Mouse (Mus musculus) heart, postnatal 0 days (tissue): ENCODE results near the gene Flnb. TPM values are rescaled to one million over a fixed set of nuclear protein-coding genes. Genes with fewer than 3 reads are reported as not detected.

ENCODE experiments used
- ATAC-seq: fragments of 200-750 bp; cut with Nextera tagmentation; 2 replicates; pipeline ENCODE4 v1.8.0; 2017; ENCODE audit warnings: low read depth, moderate number of reproducible peaks, moderate library complexity; ENCODE audit not compliant: insufficient read depth
- DNase-seq: peaks from one replicate; pipeline ENCODE4 v3.0.0-alpha.2; 2016; ENCODE audit warnings: low spot score
- H3K27ac ChIP-seq: fragments of 300-500 bp; sonication (generic); 2 replicates; pipeline ENCODE4 v1.5.1; 2014; ENCODE audit warnings: low read depth, mild to moderate bottlenecking
- H3K27me3 ChIP-seq: fragments of 300-500 bp; sonication (generic); 2 replicates; pipeline ENCODE4 v1.6.1; 2014; ENCODE audit warnings: low read length, mixed read lengths; ENCODE audit not compliant: control insufficient read depth, insufficient read depth
- H3K36me3 ChIP-seq: fragments of 300-500 bp; sonication (generic); replicated peaks from 2 replicates; pipeline ENCODE4 v1.6.1; 2014; ENCODE audit warnings: low read length, mixed read lengths; ENCODE audit not compliant: control insufficient read depth, insufficient read depth
- H3K4me1 ChIP-seq: fragments of 300-500 bp; sonication (generic); 2 replicates; pipeline ENCODE4 v1.6.1; 2014; ENCODE audit warnings: antibody characterized with exemption; ENCODE audit not compliant: control insufficient read depth, insufficient read depth
- H3K4me2 ChIP-seq: fragments of 300-500 bp; sonication (generic); 2 replicates; pipeline ENCODE4 v1.6.1; 2014; ENCODE audit warnings: low read depth, mild to moderate bottlenecking, low read length, moderate library complexity
- H3K4me3 ChIP-seq: fragments of 300-500 bp; sonication (generic); 2 replicates; pipeline ENCODE4 v1.5.1; 2014; ENCODE audit warnings: low read depth, low read length
- H3K9ac ChIP-seq: fragments of 300-500 bp; sonication (generic); replicated peaks from 2 replicates; pipeline ENCODE4 v1.6.1; 2014; ENCODE audit warnings: low read depth, low read length, mixed read lengths
- H3K9me3 ChIP-seq: fragments of 300-500 bp; sonication (generic); replicated peaks from 2 replicates; pipeline ENCODE4 v1.6.1; 2016; ENCODE audit warnings: low read length; ENCODE audit not compliant: control insufficient read depth
- CTCF ChIP-seq: IDR thresholded peaks from 2 replicates; pipeline ENCODE4 v1.5.1; 2016; ENCODE audit warnings: antibody characterized with exemption, control low read depth, low read depth
- EP300 ChIP-seq: IDR thresholded peaks from 2 replicates; pipeline ENCODE4 v1.6.1; 2016; ENCODE audit warnings: antibody characterized with exemption, low read depth
- WGBS: fragments of 180-500 bp; shearing (Covaris S2); extraction: QIAGEN DNeasy Blood & Tissue Kit; methylation state at CpG from one replicate; pipeline ENCODE4 v1.1.7; 2014; 5-methylcytosine and 5-hydroxymethylcytosine counted together
- polyA plus RNA-seq: library from polyadenylated mRNA; unstranded; fragments of >200 nt; fragmentation: Nextera tagmentation; extraction: Ambion mirVana; gene quantifications from 2 replicates; pipeline ENCODE4 v1.2.1, GENCODE M21; 2015
- total RNA-seq: library from RNA; depleted of rRNA; stranded (reverse); fragments of >200 nt; gene quantifications from 2 replicates; pipeline ENCODE4 v1.2.3, GENCODE M21; 2014; ENCODE audit warnings: low replicate concordance

Gene Flnb
- total and polyA plus RNA-seq, 2 experiments from 2014 or later = 4.0 to 40.7 TPM

DNA sequence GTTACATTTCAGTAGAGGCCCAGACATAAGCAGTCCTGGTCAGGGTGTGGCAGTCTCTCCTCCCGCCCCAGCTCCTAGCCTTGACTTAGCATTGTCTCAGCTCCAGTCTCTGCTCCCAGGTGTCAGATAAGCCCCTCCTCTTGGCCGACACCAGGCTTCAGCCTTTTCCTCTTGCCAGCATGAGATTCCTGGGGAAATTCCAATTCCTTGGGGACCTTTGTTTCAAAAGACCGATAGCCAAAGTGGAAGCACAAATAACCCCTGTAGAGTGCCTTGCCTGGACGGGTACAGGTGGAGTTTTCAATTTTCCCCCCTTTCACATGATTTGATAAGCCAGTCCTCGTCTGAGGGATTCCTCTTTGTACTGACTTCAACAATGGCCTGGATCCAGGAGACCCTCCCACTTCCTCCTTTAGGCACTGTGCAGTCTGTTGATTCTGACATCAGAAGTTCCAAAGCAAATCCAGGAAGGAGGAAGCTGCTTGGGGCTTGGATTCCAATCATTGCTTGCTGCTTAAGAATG lies 33.8 kb downstream of the Flnb start:
- H3K4me1 ChIP-seq = peaks cover 30% of the 10 kb centered on the region; the same call in 1 of the 2 replicates
- H3K4me2 ChIP-seq = peak overlapping the region; percentile 9; the same call in 1 of the 2 replicates
- no peaks in the 10 kb centered on the region for H3K9me3 ChIP-seq
- H3K36me3 ChIP-seq = no peaks in the 10 kb centered on the region
- peak overlapping the region; percentile 56 for H3K27ac ChIP-seq
- H3K27me3 ChIP-seq = no peaks in the 10 kb centered on the region
- ATAC-seq (peak; percentile 42), DNase-seq (peak; percentile 64)
- H3K4me3 ChIP-seq = no peak overlapping the region
- 13% methylated on average over 5 of the region's 5 CpGs for WGBS
- no peak for TF ChIP-seq CTCF
- TF ChIP-seq EP300 = no peak
- no peak overlapping the region for H3K9ac ChIP-seq

DNA sequence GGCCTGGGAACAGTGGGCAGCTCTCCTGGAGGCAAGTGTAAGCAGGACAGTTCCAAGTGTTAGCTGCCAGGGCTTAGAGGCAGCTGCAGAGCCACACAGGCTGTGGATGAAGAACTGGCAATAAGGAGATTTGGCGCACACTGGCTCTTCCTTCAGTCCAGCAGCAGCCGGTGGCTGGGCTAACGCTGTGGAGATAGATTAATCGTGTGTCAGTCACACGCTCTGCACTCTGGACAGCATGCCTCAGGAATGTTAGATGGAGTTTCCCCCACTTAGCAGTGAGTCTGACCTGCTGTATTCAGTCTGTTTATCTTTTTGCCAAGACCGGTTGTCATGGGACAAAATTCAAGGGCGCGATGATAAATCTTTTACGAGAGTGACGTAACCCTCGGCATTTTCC lies 35.9 kb downstream of the Flnb start:
- peaks cover 21% of the 10 kb centered on the region; the same call in 1 of the 2 replicates for H3K4me1 ChIP-seq
- H3K36me3 ChIP-seq = no peaks in the 10 kb centered on the region
- no peak overlapping the region for H3K4me3 ChIP-seq
- H3K27me3 ChIP-seq = no peaks in the 10 kb centered on the region
- no peak overlapping the region for H3K9ac ChIP-seq
- DNase-seq (peak; percentile 82), ATAC-seq (peak; percentile 83)
- no peaks in the 10 kb centered on the region for H3K9me3 ChIP-seq
- WGBS = 7% methylated on average over 11 of the region's 11 CpGs
- 0 out of 2 replicates have a peak overlapping the region, but pooled peaks have one; percentile 40 for H3K27ac ChIP-seq
- TF ChIP-seq CTCF (no peak), EP300 (peak; percentile 63; the same call in 1 of the 2 replicates)
- peak overlapping the region; percentile 11 for H3K4me2 ChIP-seq

DNA sequence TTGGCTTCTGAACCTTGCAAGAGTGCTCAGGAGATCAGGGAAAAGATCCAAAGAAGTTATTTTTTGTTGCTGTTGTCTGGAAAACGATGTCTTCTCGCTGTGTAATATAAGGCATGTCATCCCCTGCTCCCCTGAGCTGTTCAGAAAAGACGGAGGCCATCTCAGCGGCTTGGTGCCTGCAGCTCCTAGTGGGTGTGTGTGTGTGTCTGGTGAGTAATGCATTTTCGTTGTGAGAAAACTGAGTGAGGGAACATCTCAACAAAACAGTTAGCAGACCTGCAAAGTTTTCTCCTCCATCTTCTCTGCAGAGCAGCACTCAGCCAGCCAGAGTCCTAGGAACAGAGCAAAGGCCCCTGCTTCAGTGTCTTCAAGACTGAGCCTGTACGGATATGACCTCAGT lies 36.6 kb downstream of the Flnb start:
- no peak overlapping the region for H3K4me3 ChIP-seq
- no peak for ATAC-seq
- no peak overlapping the region for H3K27ac ChIP-seq

DNA sequence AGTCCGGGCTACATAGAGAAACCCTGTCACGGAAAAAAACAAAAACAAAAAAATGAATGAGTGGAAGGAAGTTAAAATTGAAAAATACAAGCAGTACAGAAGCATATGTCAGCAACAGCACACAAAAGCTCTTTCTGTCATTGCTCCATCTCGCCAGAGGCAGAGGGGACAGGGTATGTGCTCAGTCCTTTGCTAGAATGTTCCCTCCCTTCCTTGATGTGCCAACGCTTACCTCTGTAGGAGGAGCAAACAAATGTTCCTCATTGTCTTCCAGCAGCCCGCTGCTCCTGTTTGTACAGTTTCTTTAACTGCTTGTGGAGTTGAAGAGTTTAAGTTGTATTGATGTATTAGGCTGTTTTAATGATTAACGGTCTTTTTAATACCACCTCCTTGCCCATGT lies 37.3 kb downstream of the Flnb start:
- H3K9me3 ChIP-seq = no peaks in the 10 kb centered on the region
- TF ChIP-seq CTCF (no peak), EP300 (no peak)
- H3K4me1 ChIP-seq = peaks cover 16% of the 10 kb centered on the region; the same call in 1 of the 2 replicates
- no peak for ATAC-seq
- no peak overlapping the region for H3K9ac ChIP-seq
- no peak for DNase-seq
- no peak overlapping the region for H3K4me3 ChIP-seq
- no peaks in the 10 kb centered on the region for H3K36me3 ChIP-seq
- no peak overlapping the region for H3K27ac ChIP-seq
- no peak overlapping the region for H3K4me2 ChIP-seq
- no peaks in the 10 kb centered on the region for H3K27me3 ChIP-seq
- 79% methylated on average over 6 of the region's 6 CpGs for WGBS

More for the DNA sequence above, 36.6 kb downstream of the Flnb start:
- no peak for DNase-seq
- TF ChIP-seq CTCF (no peak), EP300 (no peak)
- Histone ChIP-seq H3K9ac (no peak overlapping the region), H3K9me3 (no peaks in the 10 kb centered on the region), H3K4me1 (peaks cover 21% of the 10 kb centered on the region; the same call in 1 of the 2 replicates), H3K36me3 (no peaks in the 10 kb centered on the region), H3K4me2 (no peak overlapping the region), H3K27me3 (no peaks in the 10 kb centered on the region)
- 71% methylated on average over 6 of the region's 6 CpGs for WGBS

DNA sequence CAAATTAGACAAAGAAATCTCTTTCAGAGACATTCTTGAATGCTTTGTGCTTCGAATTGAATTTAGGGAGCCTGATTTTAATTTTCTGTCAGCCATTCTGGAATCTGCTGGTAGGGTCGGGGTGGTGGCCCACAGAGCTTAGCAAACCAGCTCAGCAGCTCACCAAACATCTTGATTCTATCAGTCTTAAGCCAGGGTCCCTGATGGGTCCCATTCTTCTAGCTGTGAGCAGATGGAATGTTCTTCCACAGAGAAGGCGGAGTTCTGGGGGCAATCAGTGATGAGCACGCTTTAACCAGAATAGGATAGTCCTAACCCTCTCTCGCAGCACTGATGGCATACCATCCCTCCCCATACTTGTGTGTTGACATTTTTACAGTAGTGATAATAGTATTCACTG lies 37.7 kb downstream of the Flnb start:
- H3K9ac ChIP-seq = no peak overlapping the region
- no peak overlapping the region for H3K4me3 ChIP-seq
- DNase-seq (no peak), ATAC-seq (no peak)
- 88% methylated on average over 5 of the region's 5 CpGs for WGBS
- H3K9me3 ChIP-seq = no peaks in the 10 kb centered on the region
- H3K4me1 ChIP-seq = peaks cover 12% of the 10 kb centered on the region; the same call in 1 of the 2 replicates
- TF ChIP-seq EP300 (no peak), CTCF (no peak)
- no peaks in the 10 kb centered on the region for H3K27me3 ChIP-seq
- H3K36me3 ChIP-seq = no peaks in the 10 kb centered on the region
- H3K4me2 ChIP-seq = no peak overlapping the region
- no peak overlapping the region for H3K27ac ChIP-seq

DNA sequence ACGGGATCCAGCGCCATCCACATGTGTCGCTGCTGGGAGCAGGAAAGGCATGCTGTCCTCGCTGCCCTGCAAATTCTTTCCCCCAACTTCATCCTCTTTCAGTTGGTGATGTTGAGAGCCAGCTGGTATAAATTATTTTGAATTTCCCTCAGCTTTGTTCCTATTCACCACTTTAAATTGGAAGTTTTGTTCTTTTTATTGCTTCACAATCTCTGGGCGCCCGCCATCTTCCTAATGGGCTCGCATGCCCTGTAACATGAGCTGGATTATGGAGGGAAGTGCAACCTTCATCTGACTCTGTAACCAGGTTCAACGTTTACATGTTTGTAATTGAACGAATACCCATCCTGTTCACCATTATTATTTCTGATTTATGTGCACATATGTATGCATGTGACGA lies 38.6 kb downstream of the Flnb start:
- DNase-seq = no peak
- no peak for ATAC-seq
- Histone ChIP-seq H3K4me1 (peaks cover 12% of the 10 kb centered on the region; the same call in 1 of the 2 replicates), H3K9me3 (no peaks in the 10 kb centered on the region), H3K4me3 (no peak overlapping the region), H3K36me3 (no peaks in the 10 kb centered on the region), H3K9ac (no peak overlapping the region), H3K27ac (no peak overlapping the region), H3K27me3 (no peaks in the 10 kb centered on the region), H3K4me2 (no peak overlapping the region)
- TF ChIP-seq EP300 = no peak
- no peak for TF ChIP-seq CTCF
- WGBS = 90% methylated on average over 10 of the region's 10 CpGs
